Mouse (Mus musculus) kidney, embryonic 15.5 days (tissue): ENCODE results near the gene Pkn1. TPM values are rescaled to one million over a fixed set of nuclear protein-coding genes. Genes with fewer than 3 reads are reported as not detected.
A peak's percentile ranks its signal among the peaks of the same experiment; 100 is the strongest.

Experiments
- ATAC-seq: fragments of 200-750 bp; cut with Nextera tagmentation; replicated peaks from 2 replicates; pipeline ENCODE4 v1.8.0; 2017; ENCODE audit warnings: moderate TSS enrichment; ENCODE audit not compliant: low FRiP score
- H3K27ac ChIP-seq: fragments of 300-500 bp; sonication (generic); 2 replicates; pipeline ENCODE4 v1.5.1; 2015; ENCODE audit warnings: mild to moderate bottlenecking, inconsistent platforms
- H3K27me3 ChIP-seq: fragments of 300-500 bp; sonication (generic); 2 replicates; pipeline ENCODE4 v1.6.1; 2015; ENCODE audit warnings: inconsistent platforms
- H3K36me3 ChIP-seq: fragments of 300-500 bp; sonication (generic); 2 replicates; pipeline ENCODE4 v1.6.1; 2015; ENCODE audit warnings: inconsistent platforms
- H3K4me1 ChIP-seq: fragments of 300-500 bp; sonication (generic); 2 replicates; pipeline ENCODE4 v1.6.1; 2015; ENCODE audit warnings: inconsistent platforms
- H3K4me2 ChIP-seq: fragments of 300-500 bp; sonication (generic); 2 replicates; pipeline ENCODE4 v1.6.1; 2015; ENCODE audit warnings: moderate library complexity, mild to moderate bottlenecking, inconsistent platforms
- H3K4me3 ChIP-seq: fragments of 300-500 bp; sonication (generic); replicated peaks from 2 replicates; pipeline ENCODE4 v1.5.1; 2015; ENCODE audit warnings: mild to moderate bottlenecking, inconsistent platforms
- H3K9ac ChIP-seq: fragments of 300-500 bp; sonication (generic); 2 replicates; pipeline ENCODE4 v1.6.1; 2015; ENCODE audit warnings: mild to moderate bottlenecking, inconsistent platforms
- H3K9me3 ChIP-seq: fragments of 300-500 bp; sonication (generic); replicated peaks from 2 replicates; pipeline ENCODE4 v1.6.1; 2016; ENCODE audit warnings: inconsistent platforms
- WGBS: fragments of 180-500 bp; shearing (Covaris S2); methylation state at CpG from one replicate; pipeline ENCODE4 v1.1.7; 2015; ENCODE audit warnings: mixed read lengths; 5-methylcytosine and 5-hydroxymethylcytosine counted together
- polyA plus RNA-seq: library from polyadenylated mRNA; unstranded; fragments of >200 nt; fragmentation: Nextera tagmentation; extraction: Ambion mirVana; gene quantifications from 2 replicates; pipeline ENCODE4 v1.2.1, GENCODE M21; 2015

Pkn1 gene
- polyA plus RNA-seq, 1 experiment from 2014 or later, result 34.6 TPM

DNA sequence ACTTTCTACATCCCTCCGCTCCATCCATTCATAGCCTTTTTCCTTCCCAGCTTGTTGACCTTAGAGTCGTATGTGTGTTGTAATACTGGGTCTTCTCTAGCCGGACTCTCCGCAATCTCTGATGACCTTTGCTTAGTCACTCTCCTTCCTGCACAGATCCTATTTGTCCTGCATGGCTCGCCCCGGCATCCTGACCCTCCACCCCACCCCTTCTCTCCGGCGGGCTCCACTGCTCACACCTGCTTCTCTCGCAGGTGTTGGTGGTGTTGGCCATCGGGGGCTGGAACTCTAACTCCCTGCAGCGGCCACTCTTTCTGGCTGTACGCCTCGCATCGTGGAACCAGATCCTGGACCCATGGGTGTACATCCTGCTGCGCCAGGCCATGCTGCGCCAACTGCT is 30.0 kb downstream of the Pkn1 start:
- Histone ChIP-seq H3K4me2 (peak overlapping the region; percentile 76; the same call in 1 of the 2 replicates), H3K4me3 (no peak overlapping the region), H3K27me3 (0 out of 2 replicates have a peak, but pooled peaks cover 4% of the 10 kb centered on the region), H3K36me3 (peaks cover 58% of the 10 kb centered on the region), H3K9me3 (no peaks in the 10 kb centered on the region), H3K27ac (no peak overlapping the region), H3K9ac (no peak overlapping the region), H3K4me1 (peaks cover 55% of the 10 kb centered on the region)
- no peak for ATAC-seq
- 72% methylated on average over 16 of the region's 16 CpGs for WGBS

DNA sequence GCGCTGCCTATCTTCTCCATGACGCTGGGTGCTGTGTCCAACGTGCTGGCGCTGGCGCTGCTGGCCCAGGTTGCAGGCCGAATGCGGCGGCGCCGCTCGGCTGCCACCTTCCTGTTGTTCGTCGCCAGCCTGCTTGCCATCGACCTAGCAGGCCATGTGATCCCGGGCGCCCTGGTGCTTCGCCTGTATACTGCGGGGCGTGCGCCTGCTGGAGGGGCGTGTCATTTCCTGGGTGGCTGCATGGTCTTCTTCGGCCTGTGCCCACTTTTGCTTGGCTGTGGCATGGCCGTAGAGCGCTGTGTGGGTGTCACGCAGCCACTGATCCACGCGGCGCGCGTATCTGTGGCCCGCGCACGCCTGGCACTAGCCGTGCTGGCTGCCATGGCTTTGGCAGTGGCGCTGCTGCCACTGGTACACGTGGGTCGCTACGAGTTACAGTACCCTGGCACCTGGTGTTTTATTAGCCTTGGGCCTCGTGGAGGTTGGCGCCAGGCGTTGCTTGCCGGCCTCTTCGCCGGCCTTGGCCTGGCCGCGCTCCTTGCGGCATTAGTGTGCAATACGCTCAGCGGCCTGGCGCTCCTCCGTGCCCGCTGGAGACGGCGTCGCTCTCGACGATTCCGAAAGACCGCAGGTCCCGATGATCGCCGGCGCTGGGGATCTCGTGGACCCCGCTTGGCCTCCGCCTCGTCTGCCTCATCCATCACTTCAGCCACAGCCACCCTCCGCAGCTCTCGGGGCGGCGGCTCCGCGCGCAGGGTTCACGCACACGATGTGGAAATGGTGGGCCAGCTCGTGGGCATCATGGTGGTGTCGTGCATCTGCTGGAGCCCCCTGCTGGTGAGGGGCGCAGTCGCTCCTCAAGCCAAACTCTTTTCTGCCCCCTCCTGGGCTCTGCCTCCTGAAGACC is 30.7 kb downstream of the Pkn1 start:
- H3K27me3 ChIP-seq, result 0 out of 2 replicates have a peak, but pooled peaks cover 4% of the 10 kb centered on the region
- no peaks in the 10 kb centered on the region for H3K9me3 ChIP-seq
- ATAC-seq, result peak; percentile 27
- peak overlapping the region; percentile 53; the same call in 1 of the 2 replicates for H3K9ac ChIP-seq
- peak overlapping the region; percentile 76 for H3K4me2 ChIP-seq
- no peak overlapping the region for H3K27ac ChIP-seq
- H3K4me3 ChIP-seq, result peak overlapping the region; percentile 44
- WGBS, result 21% methylated on average over 80 of the region's 80 CpGs
- H3K4me1 ChIP-seq, result peaks cover 63% of the 10 kb centered on the region
- H3K36me3 ChIP-seq, result peaks cover 58% of the 10 kb centered on the region

DNA sequence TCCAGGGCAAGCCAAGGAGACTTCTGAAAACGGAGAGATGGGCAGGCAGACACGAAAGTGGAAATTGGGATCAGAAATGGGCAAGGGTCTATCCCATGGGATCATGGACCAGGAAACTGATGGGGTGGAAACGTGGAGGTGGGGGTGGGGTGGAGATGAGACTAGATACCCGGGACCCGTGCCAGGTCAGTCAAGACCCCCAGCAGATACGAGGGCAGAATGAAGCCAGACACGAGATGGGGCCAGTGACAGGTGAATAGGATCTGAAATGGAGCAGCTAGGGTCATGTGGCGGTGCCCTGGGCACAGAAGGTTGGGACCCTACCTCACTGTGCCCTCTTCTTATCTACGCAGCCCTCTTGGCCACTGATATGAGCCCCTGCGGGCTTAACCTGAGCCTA is 31.5 kb downstream of the Pkn1 start:
- Histone ChIP-seq H3K4me1 (peaks cover 70% of the 10 kb centered on the region), H3K4me2 (peak overlapping the region; percentile 76), H3K27me3 (0 out of 2 replicates have a peak, but pooled peaks cover 4% of the 10 kb centered on the region), H3K27ac (no peak overlapping the region), H3K4me3 (0 out of 2 replicates have a peak overlapping the region, but pooled peaks have one; percentile 44), H3K36me3 (peaks cover 53% of the 10 kb centered on the region), H3K9ac (no peak overlapping the region), H3K9me3 (no peaks in the 10 kb centered on the region)
- 83% methylated on average over 10 of the region's 10 CpGs for whole genome bisulfite sequencing
- ATAC-seq, result no peak

DNA sequence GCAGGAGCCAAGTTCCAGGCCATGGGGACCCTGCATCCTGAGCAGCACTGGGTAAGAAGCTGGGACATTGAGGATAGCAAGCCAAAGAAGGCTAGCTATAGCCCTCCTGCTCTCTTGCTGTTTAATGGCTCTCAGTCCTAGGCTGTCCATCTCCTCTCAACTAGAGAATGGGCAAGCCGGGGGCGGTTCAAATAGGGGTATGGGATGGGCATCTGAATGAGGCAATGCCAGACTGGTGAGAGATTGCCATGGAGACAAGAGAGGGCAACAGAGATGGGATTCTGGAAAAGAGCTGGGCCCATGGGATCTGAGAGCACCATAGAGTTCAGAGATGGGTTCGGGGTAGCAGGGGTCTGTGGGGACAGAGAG is 32.1 kb downstream of the Pkn1 start:
- 89% methylated on average over 3 of the region's 3 CpGs for WGBS
- ATAC-seq, result no peak
- Histone ChIP-seq H3K9ac (0 out of 2 replicates have a peak overlapping the region, but pooled peaks have one; percentile 11), H3K4me3 (peak overlapping the region; percentile 12; the same call in 1 of the 2 replicates), H3K4me1 (peaks cover 77% of the 10 kb centered on the region), H3K9me3 (no peaks in the 10 kb centered on the region), H3K27me3 (0 out of 2 replicates have a peak, but pooled peaks cover 4% of the 10 kb centered on the region), H3K36me3 (peaks cover 46% of the 10 kb centered on the region), H3K4me2 (peak overlapping the region; percentile 44), H3K27ac (peak overlapping the region; percentile 88)

DNA sequence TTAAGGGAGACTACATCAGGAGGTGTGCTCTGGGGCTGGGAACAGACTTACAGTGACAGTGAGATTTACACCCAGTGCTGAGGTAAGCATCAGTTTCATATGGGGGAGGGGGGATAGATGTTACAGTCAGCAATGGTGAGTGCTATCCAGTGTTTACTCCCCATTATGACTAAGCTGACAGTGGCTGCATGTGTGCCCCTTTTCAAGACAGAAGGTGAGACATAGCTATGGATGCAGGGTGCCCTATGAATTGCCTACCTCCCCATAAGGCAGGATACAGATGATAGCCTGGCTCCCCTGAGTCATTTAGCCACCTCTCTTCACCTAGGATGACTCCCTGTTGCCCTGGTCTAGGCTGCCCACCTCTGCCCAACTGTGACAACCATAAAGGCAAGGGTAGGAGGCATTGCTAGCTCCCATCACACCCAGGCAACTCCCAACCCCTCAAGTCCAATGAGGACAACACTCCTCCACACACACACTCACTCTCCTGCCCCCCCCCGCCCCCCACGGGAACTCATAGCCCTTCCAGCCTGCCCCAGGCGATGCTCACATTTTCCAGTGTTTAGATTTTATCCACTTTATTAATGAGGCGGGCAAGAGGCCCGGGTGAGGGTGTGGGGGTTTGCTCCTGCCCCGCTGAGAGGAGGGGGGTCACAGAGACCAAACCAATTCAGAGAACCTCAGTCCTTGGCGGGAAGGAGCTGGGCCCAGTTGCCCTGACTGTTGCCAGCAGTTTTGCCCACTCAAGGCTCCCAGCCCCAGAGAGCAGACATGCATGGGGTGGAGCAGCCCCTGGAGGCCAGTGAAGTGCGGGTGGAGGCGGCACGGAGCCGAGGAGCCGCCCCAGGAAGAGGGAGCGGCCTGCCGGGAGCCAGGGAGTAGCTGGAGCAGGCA is 32.8 kb downstream of the Pkn1 start, which contains the start of gene Ptger1:
TSS of gene Ptger1 (plus strand) at position 710 of the 897 bp plus-strand sequence.
- Histone ChIP-seq H3K9me3 (no peaks in the 10 kb centered on the region), H3K27me3 (0 out of 2 replicates have a peak, but pooled peaks cover 4% of the 10 kb centered on the region), H3K9ac (0 out of 2 replicates have a peak within 1 kb of the TSS, but pooled peaks have one; percentile 11), H3K36me3 (peaks cover 40% of the 10 kb centered on the region), H3K4me2 (peak within 1 kb of the TSS; percentile 76), H3K4me3 (peak within 1 kb of the TSS; percentile 12; the same call in 1 of the 2 replicates), H3K4me1 (peaks cover 83% of the 10 kb centered on the region), H3K27ac (peak within 1 kb of the TSS; percentile 88)
- peak; percentile 26 for ATAC-seq
- WGBS, result 20% methylated on average over 14 of the region's 14 CpGs

DNA sequence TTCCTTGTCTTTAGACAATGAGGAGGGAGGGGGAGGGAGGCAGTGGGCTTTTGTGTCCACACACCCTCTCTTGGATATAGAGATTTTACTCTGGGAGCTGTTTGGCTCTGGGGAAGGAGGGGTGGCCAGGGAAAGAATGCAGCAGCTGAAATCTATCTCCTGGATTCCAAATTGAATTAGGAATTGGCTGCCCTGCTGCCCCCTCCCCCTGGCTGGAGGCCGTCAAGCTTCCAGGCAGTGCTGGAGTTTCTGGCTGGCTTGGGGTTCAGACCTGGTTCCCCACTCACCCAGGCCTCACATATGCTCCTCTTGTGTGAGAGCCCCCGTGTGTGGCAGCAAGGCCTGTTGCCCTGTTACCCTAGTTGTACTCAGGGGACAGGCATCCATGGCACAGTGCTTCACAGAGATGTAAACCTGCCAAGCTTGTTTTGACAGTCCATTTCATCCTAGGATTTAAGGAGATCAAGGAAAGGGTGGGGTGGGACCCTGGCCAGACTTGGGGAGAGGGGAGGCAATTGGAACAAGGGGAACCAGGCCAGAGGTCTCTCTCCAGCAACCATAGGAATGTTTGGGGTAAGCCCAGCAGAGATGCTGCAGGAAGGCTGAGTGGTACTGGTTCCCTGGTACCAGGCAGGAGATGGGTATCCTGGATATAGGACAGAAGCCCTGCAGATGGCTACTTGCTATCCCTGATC is 33.9 kb downstream of the Pkn1 start:
- H3K4me3 ChIP-seq, result no peak overlapping the region
- H3K9me3 ChIP-seq, result no peaks in the 10 kb centered on the region
- no peak overlapping the region; the same call in 1 of the 2 replicates for H3K9ac ChIP-seq
- H3K36me3 ChIP-seq, result peaks cover 29% of the 10 kb centered on the region
- ATAC-seq, result no peak
- 20% methylated on average over 2 of the region's 2 CpGs for WGBS
- H3K4me1 ChIP-seq, result peaks cover 94% of the 10 kb centered on the region
- H3K4me2 ChIP-seq, result no peak overlapping the region
- peak overlapping the region; percentile 88 for H3K27ac ChIP-seq
- H3K27me3 ChIP-seq, result 0 out of 2 replicates have a peak, but pooled peaks cover 4% of the 10 kb centered on the region

DNA sequence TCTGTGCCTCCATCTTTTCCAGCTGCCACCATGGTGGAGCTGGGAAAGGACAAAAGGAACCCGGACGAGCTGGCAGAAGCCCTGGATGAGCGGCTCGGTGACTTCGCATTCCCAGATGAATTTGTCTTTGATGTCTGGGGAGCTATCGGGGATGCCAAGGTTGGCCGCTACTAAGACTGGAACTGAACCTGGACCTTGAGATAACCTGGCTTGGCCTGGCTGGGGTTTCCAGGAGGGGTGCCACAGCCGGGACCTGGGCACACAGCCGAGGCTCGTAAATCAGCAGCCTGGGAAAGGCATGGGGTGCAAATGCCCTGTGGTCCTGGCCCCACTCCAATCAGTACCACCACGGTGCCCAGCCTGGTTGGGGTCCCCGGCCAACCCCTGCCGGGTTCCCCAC is 34.9 kb downstream of the Pkn1 start:
- Histone ChIP-seq H3K9me3 (no peaks in the 10 kb centered on the region), H3K4me3 (no peak overlapping the region), H3K36me3 (peaks cover 22% of the 10 kb centered on the region), H3K9ac (no peak overlapping the region), H3K4me2 (no peak overlapping the region), H3K27me3 (0 out of 2 replicates have a peak, but pooled peaks cover 4% of the 10 kb centered on the region), H3K4me1 (peaks cover 95% of the 10 kb centered on the region), H3K27ac (peak overlapping the region; percentile 88)
- ATAC-seq, result no peak
- WGBS, result 86% methylated on average over 13 of the region's 13 CpGs

DNA sequence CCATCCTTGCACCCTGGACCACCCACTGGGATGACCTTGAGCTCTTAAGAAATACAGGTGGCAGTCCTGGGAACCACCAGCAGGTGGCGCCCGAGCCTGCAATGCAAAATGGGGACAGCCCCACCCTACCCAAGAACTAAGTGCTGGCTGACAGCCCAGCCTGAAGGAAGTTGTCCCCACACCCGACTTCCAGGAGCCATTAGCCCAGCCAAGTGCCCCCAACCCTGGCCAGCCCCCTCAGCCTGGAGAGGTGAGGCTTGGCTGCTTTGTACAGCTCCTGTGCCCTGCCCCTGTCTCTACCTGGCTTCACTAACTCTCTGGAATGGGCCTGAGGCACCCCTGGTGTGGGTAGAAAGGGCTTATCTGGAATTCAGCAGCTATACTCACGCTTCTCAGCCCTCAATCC is 36.6 kb downstream of the Pkn1 start:
- peak overlapping the region; percentile 88 for H3K27ac ChIP-seq
- peak; percentile 68 for ATAC-seq
- H3K27me3 ChIP-seq, result no peaks in the 10 kb centered on the region
- 7% methylated on average over 4 of the region's 4 CpGs for WGBS
- H3K9ac ChIP-seq, result no peak overlapping the region
- H3K36me3 ChIP-seq, result peaks cover 32% of the 10 kb centered on the region
- no peak overlapping the region for H3K4me3 ChIP-seq
- peak overlapping the region; percentile 30 for H3K4me2 ChIP-seq
- peaks cover 78% of the 10 kb centered on the region for H3K4me1 ChIP-seq
- no peaks in the 10 kb centered on the region for H3K9me3 ChIP-seq

DNA sequence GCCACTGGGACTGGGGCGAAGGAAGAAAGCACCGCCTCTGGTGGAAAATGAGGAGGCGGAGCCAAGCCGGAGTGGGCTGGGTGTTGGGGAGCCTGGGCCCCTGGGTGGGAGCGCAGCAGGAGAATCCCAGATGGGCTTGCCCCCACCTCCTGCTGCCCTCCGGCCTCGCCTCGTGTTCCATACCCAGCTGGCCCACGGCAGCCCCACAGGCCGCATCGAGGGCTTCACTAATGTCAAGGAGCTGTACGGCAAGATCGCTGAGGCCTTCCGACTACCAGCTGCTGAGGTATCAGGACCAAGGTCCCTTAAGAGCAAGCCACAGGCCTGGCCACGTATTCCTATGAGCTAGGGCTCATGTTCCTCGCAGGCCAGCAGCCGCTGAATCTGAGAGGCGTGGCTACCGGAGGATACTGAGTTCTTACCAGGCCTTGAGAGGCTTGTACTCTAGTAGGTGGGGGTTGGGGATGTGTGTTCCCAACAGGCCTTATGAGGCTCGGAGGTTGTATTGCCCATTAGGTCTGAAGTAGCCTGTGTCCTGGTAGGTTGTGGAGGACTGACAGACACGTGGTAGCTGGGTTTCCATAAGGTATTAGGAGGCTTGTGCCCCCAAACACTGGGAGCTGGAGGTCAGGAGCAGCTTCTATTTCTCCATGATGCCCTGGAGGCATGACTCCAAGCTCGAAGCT is 37.8 kb downstream of the Pkn1 start:
- 13% methylated on average over 22 of the region's 22 CpGs for WGBS
- Histone ChIP-seq H3K4me1 (peaks cover 78% of the 10 kb centered on the region), H3K9ac (peak overlapping the region; percentile 3; the same call in 1 of the 2 replicates), H3K27ac (peak overlapping the region; percentile 88), H3K4me3 (peak overlapping the region; percentile 29), H3K9me3 (no peaks in the 10 kb centered on the region), H3K4me2 (peak overlapping the region; percentile 45), H3K36me3 (peaks cover 40% of the 10 kb centered on the region), H3K27me3 (no peaks in the 10 kb centered on the region)
- ATAC-seq, result peak; percentile 10

DNA sequence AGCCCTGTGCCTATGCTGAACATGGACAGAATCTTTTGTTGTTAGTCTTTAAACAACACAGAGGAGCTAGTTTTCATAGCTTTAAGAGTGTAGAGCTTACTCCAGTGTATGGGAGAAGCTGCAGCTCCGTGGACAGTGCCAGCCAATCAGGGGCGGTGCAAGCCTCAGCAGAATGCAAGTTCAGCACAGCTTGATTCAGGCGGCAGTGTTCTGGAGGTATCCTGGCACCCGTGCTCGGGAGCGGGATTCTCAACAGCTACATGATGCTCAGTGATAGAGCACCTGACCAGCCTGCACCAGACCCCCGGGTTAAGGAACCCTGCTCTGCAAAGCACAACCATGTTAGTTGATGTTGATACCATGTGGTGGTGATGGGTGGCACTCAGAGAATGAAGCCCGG is 38.4 kb downstream of the Pkn1 start:
- peaks cover 78% of the 10 kb centered on the region for H3K4me1 ChIP-seq
- H3K36me3 ChIP-seq, result peaks cover 46% of the 10 kb centered on the region
- peak overlapping the region; percentile 88 for H3K27ac ChIP-seq
- WGBS, result 8% methylated on average over 8 of the region's 8 CpGs
- ATAC-seq, result no peak
- 0 out of 2 replicates have a peak overlapping the region, but pooled peaks have one; percentile 3 for H3K9ac ChIP-seq
- no peaks in the 10 kb centered on the region for H3K27me3 ChIP-seq
- H3K4me2 ChIP-seq, result peak overlapping the region; percentile 45
- peak overlapping the region; percentile 29 for H3K4me3 ChIP-seq
- no peaks in the 10 kb centered on the region for H3K9me3 ChIP-seq
